Mouse (Mus musculus) kidney, postnatal 4 days (tissue): Measurements from ENCODE around the gene Zmym4.

Experiments
- DNase-seq, 2 experiments: peaks; one replicate each; pipeline ENCODE4 v3.0.0; 2021; ENCODE audit warnings: mixed read lengths in 2 of 2

Zmym4 gene

DNA sequence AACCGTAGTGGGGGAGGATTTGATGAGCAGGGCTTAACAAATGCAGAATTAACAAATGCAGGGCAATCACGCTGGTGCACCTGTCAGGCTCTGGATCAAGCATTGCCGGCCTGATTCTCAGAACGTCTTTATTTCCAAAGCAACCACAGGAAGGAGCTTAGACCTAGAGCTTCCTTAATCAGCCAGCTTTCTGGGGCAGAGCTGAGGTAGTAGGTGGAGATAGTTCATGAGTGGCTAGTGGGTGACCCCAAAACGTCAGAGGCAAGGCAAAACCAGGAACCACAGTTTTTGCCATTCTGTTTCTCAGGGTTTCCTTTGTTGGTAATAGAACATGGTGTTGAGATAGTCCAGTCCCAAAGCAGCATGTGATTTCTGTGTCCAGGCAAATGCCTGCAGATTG is 153.1 kb downstream of the Zmym4 start:
- no peak for DNase-seq

DNA sequence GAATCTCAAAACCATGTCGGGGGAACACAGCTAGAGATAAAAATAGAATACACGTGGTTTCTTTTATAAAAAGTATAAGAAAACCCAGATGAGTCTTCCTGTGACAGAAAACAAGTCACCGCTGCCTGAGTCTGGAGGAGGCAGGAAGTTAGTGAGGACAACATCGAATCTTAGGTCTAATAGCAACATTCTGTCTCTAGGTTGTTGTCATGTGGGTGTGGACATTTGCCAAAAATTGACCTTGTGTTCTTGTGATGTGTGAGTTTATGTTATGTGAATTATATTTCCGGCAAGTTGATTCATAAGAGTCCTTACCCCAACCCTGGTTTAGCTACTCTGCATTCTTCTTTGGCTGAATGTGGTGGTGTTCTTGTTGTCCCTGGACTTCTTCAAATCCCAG is 154.7 kb downstream of the Zmym4 start:
- no peak for DNase-seq
